Mouse (Mus musculus) fibroblast of lung, adult 2 months (primary cell): Measurements from ENCODE around the gene Epb42.
"Not testable (repeated sequence)": the region's sequence is repeated elsewhere in the genome, so short reads cannot be mapped to it uniquely, and the experiment has no call there.

ENCODE experiments used
- DNase-seq: peaks from one replicate; pipeline ENCODE4 v3.0.0-alpha.2; 2011; ENCODE audit warnings: low read depth

The Epb42 gene

DNA sequence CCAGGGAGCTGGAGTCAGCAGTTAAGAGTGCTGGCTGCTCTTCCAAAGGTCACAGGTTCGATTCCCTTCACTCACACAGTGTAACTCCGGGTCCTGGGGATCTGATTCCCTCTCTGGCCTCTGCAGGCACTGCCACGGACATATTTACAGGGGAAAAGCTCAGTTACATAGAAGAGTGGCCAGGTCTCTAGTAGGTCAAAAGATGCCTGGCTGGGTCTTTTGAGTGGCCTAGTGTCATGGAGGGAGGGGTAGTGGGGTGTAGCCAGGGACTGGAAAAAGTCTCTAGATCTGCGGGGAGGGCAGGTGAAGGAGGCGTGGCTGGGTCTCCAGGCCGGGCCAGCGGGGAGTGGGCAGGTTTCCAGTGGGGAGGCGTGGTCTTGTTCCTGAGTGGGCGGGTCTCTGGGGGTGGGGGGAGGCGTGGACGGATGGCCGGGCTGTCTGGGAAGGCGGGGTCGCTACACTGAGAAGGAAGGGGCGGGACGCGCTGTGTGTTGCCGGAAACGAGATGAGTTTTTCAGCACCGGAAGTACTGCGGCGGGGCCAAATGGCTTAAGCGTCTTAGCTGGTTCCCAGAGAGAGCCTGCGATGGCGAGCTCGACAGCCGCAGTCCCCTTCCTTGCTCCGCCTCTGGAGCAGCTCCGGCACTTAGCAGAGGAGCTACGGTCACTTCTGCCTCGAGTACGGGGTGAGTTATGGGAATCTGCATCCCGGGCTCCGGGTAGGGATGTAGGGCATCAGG is 28.8 kb downstream of the Epb42 start, which contains the start of gene Ccndbp1:
Gene Ccndbp1 (plus strand): TSS at position 479 of the 739 bp plus-strand sequence.
- peak; percentile 75 for DNase-seq

DNA sequence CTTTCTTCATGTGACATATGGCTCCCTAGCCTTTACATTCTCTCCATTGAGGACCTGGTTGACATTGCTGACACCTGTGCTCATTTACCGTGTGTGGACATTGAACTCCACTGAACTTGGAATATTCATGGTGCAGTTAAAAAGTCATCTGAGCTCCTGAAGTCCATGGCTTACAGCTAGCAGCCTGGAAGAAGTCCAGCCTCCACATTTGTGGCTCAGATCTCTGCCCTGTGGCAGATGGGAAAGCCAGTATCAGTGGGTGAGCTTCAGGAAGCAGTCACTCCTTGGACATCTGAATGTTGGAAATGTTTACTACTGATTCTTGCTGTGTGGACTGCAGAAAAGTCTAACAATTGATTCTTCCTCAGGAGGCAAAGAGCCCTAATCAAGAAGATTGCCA is 29.9 kb downstream of the Epb42 start:
- DNase-seq: no peak

DNA sequence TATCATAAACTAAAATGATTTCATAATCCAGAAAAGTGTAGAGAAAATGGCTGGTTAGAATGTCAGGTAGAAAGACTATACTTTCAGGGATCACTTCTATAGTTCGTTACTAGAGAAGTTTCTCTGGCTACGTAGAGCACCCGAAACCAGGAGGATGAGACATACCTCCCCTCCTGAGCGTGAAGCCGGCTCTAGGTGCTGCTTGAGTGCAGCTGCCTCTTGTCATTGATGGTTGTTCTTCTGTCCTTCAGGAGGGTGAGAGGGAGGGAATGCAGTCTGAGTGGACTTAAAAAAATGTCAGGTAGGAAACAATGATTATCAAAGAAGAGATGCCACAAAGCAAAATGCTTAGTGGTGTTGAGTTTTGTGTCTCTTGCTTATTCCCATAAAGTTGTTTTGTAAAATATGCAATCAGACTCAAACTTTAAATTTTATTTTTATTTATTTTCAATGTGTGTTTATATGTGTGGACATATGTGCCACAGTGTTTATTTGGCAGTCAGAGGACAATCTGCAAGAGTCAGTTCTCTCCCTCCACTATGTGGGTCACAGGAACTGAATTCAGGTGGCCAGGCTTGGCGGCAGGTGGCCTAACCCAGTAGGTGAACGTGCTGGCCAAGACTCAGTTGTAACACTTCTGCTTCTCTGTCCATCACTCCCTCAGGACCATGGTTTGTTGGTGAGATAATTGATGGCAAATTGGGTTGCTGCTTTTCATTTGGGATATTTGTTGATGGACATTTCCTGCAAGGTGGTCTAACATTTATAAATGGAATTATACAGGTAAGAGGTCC is 32.7 kb downstream of the Epb42 start:
- no peak for DNase-seq

DNA sequence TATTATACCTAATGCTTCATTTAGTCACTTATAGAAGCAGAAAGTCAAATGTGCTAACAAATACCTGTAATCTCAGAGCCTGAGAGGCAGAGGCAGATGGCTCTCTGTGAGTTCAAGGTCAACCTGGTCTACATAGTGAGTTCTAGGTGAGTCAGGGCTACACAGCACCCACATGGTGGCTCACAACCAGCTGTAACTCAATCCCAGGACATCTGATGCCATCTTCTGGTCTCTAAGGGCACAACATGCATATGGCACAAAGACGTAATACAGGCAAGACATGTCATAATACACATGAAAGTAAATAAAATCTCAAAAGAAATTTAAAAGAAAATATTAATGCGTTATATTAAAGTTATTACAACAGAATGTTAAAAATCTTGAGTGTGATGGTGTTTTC is 33.3 kb downstream of the Epb42 start:
- no peak for DNase-seq

DNA sequence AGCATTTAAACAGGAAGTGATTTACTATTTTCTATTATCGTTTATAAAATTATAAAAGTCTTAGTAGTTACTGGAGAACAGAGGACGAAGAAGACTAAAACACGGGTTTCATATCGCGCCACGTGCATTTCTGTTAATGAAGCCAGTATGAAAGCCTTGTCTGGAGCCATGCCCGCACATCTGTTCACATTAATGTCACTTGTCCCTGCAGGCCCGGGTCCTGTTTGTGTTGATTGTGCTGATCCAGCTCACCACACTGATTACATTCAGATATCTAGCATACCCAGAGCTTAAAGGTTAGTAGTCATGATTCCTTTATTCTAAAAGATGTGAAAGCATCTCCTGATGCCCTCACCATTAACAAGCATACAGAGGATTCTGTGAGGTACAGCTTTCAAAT is 38.0 kb downstream of the Epb42 start:
- DNase-seq: no peak

DNA sequence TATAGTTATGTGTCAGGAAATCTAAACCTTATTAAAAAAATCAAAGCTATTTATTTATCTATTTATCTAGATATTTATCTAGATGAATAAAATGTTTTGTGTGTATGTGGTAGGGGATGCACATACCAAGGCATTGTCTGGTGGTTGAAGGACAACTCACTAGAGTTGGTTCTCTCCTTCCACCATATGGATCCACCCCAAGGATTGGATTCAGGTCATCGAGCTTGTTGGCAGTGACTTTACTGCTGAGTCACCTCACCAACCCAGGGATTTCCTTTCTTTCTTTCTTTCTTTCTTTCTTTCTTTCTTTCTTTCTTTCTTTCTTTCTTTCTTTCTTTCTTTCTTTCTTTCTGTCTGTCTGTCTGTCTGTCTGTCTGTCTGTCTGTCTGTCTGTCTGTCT is 40.3 kb downstream of the Epb42 start:
- not testable (repeated sequence) for DNase-seq

DNA sequence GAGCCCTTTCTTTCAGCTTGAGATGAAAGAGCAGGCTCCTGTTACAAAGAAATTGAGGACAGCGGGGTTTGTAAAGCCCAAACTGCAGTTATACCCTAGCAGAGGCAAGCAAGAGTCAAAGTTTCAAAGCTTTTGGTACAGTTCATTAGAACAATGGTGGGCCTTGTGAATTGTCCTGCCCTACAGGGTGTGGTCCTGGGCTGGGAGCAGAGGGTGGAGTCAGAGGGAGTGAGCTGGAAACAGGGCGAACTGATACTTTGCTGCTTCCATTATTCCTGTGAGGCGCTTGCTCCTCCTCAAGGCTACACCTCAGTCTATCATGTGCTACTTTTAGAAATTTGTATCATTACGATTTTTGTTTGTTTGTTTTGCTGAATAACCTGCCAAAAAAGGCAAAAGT is 45.7 kb downstream of the Epb42 start:
- DNase-seq: no peak

DNA sequence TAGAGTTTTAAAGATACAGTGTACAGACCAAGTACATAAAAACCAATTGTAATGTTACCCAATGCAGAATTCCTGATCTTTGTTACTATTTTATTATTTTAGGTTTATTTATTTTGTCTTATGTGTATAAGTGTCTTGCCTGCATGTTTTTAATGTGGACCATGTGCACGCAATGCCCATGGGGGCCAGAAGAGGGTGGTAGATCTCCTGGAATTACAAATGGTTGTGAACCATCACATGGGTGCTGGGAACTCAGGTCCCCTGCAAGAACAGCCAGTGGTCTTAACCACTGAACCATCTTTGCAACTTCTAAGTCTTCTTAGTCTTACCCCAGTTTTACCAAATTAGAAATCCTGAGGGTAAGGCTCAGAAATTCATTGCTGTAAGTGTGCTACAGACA is 51.6 kb downstream of the Epb42 start:
- DNase-seq: no peak

DNA sequence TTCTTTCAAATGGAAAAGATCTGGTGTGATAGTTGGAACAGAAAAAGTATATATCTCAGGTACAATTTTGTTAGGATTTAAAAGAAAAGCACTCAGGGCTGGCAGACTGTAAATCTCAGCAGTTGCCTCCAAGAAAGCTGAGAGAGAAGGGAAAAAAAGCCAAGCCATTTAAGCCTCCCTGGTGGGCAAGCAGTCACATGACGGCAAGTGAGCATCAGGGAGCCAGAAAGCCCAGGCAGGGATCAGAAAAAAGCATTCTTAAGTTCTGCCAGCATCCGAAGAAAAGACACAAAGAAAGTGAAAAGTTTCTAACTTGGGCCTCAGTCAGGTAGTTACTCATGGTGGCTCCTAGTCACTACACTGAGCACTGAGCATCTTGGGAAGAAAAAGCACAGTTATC is 53.3 kb downstream of the Epb42 start:
- no peak for DNase-seq

DNA sequence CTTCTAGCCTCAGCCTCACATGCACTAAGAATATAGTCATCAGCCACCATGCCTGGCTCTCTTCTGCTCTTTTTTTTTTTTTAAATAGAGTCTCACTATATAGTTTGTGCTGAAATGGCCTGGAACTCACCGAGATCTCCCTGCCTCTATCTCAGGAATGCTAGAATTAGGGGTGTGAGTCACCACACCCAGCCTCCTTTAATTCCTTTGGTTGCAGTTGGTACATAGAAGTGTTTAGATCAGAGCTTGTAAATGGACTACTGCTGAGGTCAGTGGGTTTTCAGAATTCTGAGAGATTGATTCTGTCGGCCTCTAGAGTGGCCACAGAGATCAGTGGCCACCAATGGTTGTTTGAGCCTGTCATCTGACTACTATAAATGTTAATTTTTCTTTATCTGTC is 56.0 kb downstream of the Epb42 start:
- no peak for DNase-seq

DNA sequence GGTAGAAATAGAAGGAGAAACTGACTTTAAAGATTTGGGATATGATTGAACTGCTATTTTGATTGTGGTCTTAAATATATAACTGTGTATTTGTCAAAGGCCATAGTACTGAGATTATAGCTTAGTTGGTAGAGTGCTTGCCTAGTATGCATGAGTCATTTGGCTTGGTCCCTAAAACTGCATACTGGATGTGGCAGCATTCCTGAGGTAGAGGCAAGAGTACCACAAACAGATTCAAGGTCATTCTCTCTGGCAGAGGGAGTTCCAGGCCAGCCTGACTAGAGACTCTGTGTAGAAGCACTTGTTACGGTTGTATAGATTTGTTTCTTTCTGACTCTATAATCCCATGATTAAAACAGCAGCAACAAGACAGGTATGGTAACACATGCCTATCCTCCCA is 57.1 kb downstream of the Epb42 start:
- no peak for DNase-seq

DNA sequence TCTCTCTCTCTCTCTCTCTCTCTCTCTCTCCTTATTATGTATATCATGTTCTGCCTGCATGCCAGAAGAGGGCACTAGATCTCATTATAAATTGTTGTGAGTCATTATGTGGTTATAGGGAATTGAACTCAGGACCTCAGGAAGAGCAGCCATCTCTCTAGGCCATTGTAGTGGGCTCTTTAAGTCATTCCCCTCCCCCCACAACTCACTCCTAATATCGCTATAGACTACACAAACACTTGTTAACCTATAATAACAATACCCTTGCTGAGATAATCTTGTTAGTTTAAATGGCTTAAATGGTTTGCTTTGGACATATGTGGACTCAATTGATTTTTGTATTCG is 58.2 kb downstream of the Epb42 start:
- no peak for DNase-seq

DNA sequence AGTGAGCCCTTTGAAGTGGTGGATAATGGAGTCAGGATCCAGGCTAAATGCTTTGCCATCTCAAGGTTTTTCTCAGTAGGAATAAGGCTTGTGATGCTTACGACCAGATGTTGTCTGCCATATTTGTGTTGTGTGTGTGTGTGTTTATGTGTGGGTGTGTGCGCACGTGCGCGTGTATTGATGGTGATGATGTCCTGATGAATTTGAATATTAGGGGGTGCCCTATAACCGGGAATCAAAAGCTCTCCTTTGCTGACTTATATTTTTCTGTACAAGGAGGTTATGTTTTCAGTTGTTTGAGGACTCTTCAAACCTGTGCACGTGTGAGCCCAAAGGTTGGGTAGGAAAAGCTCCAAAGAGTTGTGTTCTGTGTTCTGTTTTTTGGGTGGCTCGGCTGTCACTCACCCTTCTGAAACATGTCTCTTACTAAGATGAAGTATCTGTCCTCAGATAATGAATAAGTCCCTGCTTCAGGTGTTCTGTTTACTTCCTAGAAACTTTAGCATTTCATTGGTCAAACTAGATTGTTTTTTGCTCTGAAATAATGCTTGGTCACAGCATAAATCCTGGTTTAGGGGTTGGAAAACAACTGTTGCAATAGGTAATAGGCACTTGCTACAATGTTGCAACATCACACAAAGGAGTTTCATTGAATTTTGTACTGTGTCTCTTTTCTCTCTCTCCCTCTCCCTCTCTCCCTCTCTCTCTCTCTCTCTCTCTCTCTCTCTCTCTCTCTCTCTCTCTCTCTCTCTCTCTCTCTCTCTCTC is 58.8 kb downstream of the Epb42 start:
- no peak for DNase-seq

DNA sequence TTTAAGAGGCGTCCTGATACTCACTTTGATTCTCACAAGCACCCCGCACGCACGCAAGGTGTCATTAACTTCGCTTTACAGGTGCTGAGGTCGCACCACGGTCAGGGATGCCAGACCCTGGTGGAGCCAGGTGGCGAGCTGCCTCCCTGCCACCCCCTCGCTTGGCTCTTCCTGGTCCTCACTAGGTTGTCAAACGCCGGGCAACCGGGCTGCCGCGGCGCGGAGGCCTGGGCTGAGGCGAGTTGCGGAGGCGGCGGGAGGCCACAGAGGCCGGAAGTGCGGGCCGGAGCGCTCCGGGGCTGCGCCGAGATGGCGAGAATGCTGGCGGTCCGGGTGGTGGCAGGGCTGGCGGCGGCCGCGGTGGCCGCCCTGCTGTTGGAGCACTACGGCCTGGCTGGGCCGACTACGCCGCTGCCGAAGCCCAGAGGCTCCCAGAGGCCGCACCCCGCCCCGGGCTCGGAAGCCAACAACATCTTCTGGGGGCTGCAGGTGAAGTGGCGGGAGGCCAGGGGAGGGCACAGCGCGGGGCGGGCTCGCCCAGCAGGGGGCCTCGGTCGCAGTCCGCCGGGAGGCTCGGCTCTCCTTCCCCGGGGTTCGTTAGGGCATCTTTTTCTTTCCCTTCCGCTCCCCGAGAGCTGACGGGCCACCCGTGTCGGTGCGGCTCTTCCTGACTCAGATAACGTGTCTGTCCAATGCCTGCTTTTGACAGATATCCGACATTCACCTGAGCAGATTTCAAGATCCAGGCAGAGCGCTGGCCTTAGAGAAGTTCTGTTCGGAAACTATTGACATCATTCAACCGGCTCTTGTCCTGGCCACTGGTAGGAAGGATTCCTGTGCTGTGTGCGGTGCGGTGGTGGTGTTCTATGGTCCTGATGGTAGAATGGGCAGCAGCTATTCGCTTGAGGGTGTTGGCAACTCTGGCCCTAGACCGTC is 59.6 kb downstream of the Epb42 start, which contains the start of gene Tmem62:
Gene Tmem62 (plus strand): TSS at position 28 of the 936 bp plus-strand sequence.
- DNase-seq: no peak

DNA sequence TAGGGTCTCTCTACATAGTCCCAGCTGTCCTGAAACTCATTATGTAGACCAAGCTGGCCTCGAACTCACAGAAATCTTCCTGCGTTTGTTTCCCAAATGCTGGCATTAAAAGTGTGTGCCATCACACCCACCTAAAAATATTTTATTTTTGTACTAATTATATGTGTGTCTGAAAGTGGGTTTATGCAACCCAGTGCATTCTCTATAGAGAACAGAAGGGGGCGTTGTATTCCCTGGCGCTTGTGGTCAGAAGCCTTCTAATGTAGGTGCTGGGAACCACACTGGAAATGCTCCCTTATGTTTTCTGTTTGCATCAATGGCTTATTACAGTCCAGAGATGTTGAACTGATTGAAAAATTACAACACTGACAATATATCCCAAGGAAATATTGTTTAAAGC is 60.6 kb downstream of the Epb42 start:
- DNase-seq: no peak

DNA sequence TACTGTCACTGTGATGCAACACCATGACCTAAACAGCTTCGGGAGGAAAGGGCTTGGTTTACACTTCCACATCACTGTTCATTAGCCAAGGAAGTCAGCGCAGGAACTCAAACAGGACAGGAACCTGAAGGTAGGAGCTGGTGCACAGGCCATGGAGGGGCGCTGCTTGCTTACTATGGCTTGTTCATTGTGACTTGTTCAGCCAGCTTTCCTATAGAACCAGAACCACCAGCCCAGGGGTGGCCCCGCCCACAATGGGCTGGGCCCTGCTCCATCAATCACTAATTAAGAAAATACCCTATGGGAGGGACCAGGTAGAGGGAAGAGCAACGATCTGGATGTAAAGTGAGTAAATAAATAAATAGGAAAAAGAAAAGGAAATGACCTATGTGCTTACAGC is 63.9 kb downstream of the Epb42 start:
- DNase-seq: no peak

DNA sequence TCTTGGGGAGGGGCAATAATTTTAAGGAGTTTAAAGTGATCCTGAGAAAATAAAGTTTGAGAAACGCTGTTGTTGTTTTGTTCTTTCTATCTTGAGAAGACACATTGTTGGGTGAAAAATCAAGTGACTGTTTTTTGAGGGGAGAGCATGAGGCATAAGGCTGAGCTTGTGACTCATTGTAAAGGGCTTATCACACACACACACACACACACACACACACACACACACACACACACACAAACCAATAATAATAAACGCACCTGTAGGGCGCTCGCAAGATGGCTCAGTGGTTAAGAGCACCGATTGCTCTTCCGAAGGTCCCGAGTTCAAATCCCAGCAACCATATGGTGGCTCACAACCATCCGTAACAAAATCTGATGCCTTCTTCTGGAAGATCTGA is 64.6 kb downstream of the Epb42 start:
- DNase-seq: not testable (repeated sequence)

DNA sequence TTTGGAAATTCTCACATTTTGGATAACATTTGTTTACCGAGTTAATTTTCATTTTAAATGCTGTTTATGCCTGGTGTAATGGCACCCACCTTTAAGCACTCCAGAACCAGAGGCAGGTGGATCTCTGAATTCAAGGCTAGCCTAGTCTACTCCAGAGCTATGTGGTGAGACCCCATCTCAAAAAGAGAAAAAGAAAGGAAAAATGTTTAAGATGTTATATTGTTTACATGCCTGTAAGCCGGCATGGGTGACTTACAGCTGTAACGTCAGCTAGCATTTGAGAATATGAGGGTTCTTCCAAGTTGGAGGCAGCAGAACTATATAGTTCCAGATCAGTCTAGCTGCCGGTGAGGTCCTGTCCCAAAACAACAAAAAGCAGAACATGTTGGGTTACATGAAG is 65.1 kb downstream of the Epb42 start:
- no peak for DNase-seq

DNA sequence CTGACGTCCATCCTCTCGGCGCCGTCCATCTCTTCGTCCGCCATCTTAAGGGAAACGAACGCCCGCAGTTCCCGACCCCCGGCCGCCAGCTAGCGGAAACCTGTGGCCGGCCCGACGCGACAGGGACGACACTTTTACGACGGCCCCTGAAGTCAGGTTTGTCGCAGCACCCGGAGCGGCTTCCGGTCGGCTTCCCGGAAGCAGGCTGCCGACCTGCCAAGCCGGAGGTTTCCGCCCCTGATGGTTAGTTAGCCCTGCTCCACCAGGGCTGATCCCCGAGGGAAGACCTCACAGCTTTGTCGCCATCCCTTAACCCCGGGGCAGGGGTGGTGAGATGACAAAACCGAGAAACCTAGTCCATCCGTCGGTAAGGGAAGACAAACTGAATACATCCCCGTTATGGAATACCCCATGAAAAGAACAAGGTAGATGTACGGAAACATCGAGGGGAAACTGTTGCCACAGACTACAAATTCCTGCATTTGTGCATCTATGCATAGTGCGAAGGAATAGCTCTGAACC is 66.3 kb downstream of the Epb42 start, which contains the start of gene Ubr1:
Gene Ubr1 (minus strand): TSS at position 157 of the 522 bp plus-strand sequence.
- no peak for DNase-seq

DNA sequence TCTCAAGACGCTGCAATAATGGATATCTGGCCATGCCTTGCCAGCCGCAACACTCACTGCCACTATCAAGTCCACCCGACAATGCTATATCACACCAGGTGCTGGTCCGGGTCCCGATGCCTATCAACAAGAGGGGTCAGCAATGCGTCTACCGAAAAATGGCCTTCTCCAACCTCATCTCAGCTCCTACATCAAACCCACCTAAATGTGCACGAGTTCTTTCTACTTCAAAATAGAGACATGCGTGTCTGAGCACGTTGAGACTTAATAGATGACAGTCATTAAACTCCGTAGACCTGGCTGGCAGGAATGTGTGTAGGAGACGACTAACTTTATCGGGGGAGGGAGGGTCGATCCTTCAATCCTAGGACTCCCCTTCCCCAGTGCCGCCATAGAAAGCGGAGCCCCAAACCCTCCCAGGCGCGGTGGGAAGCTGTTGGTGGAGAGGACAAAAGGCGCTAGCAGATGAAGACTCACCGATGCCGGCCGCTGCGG is 66.8 kb downstream of the Epb42 start:
- no peak for DNase-seq
